Mouse (Mus musculus): ENCODE measurements around the gene Rpl31.

GRCm38 (mm10) chr1:39370431-39370830 lies 2.8 kb downstream of the Rpl31 start:
- TF ChIP-seq CTCF (conservative IDR thresholded peaks at IDR 0.05; ENCODE audit: low read length): no peak
- TF ChIP-seq POU5F1 (IDR thresholded peaks at IDR 0.05; ENCODE audit: borderline replicate concordance, low read length): no peak
